Mouse (Mus musculus) liver, embryonic 14.5 days (tissue): ENCODE results near the gene Sec14l1. TPM values are rescaled to one million over a fixed set of nuclear protein-coding genes. Genes with fewer than 3 reads are reported as not detected.

Experiments used
- ATAC-seq: fragments of 200-750 bp; cut with Nextera tagmentation; 2 replicates; pipeline ENCODE4 v1.8.0; 2017; ENCODE audit warnings: moderate number of reproducible peaks, mild to moderate bottlenecking, moderate library complexity; ENCODE audit not compliant: insufficient read depth
- DNase-seq, 3 experiments: peaks; one replicate each; pipeline ENCODE4 v3.0.0-alpha.2; 2012 to 2013; ENCODE audit warnings: low read depth in 3 of 3, low spot score in 3 of 3
- H3K27ac ChIP-seq: fragments of 300-500 bp; sonication (generic); 2 replicates; pipeline ENCODE4 v1.5.1; 2014; ENCODE audit warnings: moderate library complexity, mild to moderate bottlenecking, control low read depth, inconsistent platforms
- H3K27me3 ChIP-seq: fragments of 300-500 bp; sonication (generic); 2 replicates; pipeline ENCODE4 v1.6.1; 2014; ENCODE audit warnings: mild to moderate bottlenecking, low read length, moderate library complexity; ENCODE audit not compliant: control insufficient read depth, insufficient read depth
- H3K36me3 ChIP-seq: fragments of 300-500 bp; sonication (generic); replicated peaks from 2 replicates; pipeline ENCODE4 v1.6.1; 2014; ENCODE audit warnings: low read depth; ENCODE audit not compliant: control insufficient read depth, insufficient read depth
- H3K4me1 ChIP-seq, 2 experiments: fragments of 200-500 bp in 1 of 2; fragments of 300-500 bp in 1 of 2; sonication (generic) in 1 of 2; replicated peaks; 2 replicates each; pipeline ENCODE4 v1.6.1; 2012 to 2014; ENCODE audit warnings: antibody characterized with exemption in 1 of 2, inconsistent platforms in 1 of 2, low read length in 1 of 2; ENCODE audit not compliant: control insufficient read depth in 2 of 2, insufficient read depth in 2 of 2
- H3K4me2 ChIP-seq: fragments of 300-500 bp; sonication (generic); 2 replicates; pipeline ENCODE4 v1.6.1; 2014; ENCODE audit warnings: low read depth, mild to moderate bottlenecking, control low read depth, moderate library complexity
- H3K4me3 ChIP-seq, 2 experiments: fragments of 200-500 bp in 1 of 2; fragments of 300-500 bp in 1 of 2; sonication (generic) in 1 of 2; 2 replicates each; pipeline ENCODE4 v1.5.1; 2012 to 2014; ENCODE audit warnings: low read depth in 2 of 2, low read length in 2 of 2, mild to moderate bottlenecking in 2 of 2, control low read depth in 1 of 2, inconsistent platforms in 1 of 2, moderate library complexity in 1 of 2; ENCODE audit not compliant: insufficient read depth in 1 of 2
- H3K9ac ChIP-seq: fragments of 300-500 bp; sonication (generic); replicated peaks from 2 replicates; pipeline ENCODE4 v1.6.1; 2014; ENCODE audit warnings: mild to moderate bottlenecking, control low read depth, moderate library complexity
- H3K9me3 ChIP-seq: fragments of 300-500 bp; sonication (generic); 2 replicates; pipeline ENCODE4 v1.6.1; 2016; ENCODE audit warnings: low read length, mixed read lengths; ENCODE audit not compliant: control insufficient read depth
- CTCF ChIP-seq: IDR thresholded peaks from 2 replicates; pipeline ENCODE4 v1.5.1; 2016; ENCODE audit warnings: antibody characterized with exemption, low read depth, control low read depth
- EP300 ChIP-seq: IDR thresholded peaks from 2 replicates; pipeline ENCODE4 v1.6.1; 2016; ENCODE audit warnings: antibody characterized with exemption, low read depth
- WGBS: fragments of 180-500 bp; shearing (Covaris S2); extraction: QIAGEN DNeasy Blood & Tissue Kit; methylation state at CpG from one replicate; pipeline ENCODE4 v1.1.7; 2014; ENCODE audit not compliant: insufficient replicate concordance; 5-methylcytosine and 5-hydroxymethylcytosine counted together
- polyA plus RNA-seq, 2 experiments: library from polyadenylated mRNA; depleted of rRNA in 1 of 2; stranded (reverse) in 1 of 2; unstranded in 1 of 2; fragments of >200 nt; fragmentation: Nextera tagmentation in 1 of 2; extraction: Ambion mirVana in 1 of 2; gene quantifications; 2 replicates each; pipeline versions ENCODE4 v1.2.1 to v1.2.3; 2012 to 2014

Gene Sec14l1
- polyA plus RNA-seq, 2 experiments, result 10.5 to 13.0 TPM

DNA sequence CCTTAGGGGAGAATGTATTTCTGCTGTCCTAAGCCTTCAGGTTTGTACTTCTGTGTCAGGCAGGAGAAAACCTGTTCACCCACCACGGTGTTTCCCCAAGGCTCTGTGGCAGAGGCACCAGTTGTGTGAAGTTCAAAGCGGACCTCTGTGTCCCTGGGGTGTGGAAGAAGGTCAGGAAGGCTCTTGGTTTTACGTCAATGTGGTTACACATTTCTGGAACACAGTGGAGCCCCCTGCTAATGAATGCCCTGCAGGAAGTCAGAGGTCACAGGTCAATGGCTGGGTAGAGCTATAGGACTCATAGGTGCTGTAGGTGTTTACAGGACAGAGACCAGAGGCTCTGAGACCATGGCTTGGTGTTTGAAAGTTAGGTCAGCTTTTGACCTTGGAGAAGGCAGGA, 9.7 kb upstream of the Sec14l1 start:
- no peaks in the 10 kb centered on the region for H3K36me3 ChIP-seq
- DNase-seq (no peak), ATAC-seq (no peak)
- H3K4me1 ChIP-seq, result peaks cover 0 to 22% of the 10 kb centered on the region in 2 experiments; a peak in 2 of 4 replicates
- no peaks in the 10 kb centered on the region for H3K9me3 ChIP-seq
- H3K27ac ChIP-seq, result no peak overlapping the region
- H3K4me3 ChIP-seq, result no peak overlapping the region
- H3K9ac ChIP-seq, result no peak overlapping the region
- H3K27me3 ChIP-seq, result no peaks in the 10 kb centered on the region
- 52% methylated on average over 3 of the region's 3 CpGs for WGBS
- no peak for TF ChIP-seq EP300
- no peak for TF ChIP-seq CTCF
- H3K4me2 ChIP-seq, result no peak overlapping the region

DNA sequence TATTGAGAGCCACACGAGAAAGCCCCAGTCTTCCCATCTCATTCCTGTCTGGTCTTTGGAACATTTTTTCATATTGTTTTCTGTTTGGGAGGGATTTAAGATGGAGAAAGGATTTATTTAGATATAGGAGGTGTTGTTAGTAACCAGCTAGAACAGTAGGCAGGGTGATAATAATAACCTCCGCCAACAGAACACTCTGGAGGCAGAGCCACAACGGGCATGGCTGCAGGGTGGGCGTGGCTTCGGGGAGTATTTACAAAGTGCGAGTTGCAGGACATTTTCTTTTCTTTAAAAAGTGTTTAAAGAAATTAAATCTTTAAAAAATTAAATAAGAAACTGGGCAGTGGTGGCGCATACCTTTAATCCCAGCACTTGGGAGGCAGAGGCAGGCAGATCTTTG, 9.1 kb upstream of the Sec14l1 start:
- Histone ChIP-seq H3K27ac (no peak overlapping the region), H3K4me3 (no peak overlapping the region), H3K27me3 (no peaks in the 10 kb centered on the region), H3K9ac (no peak overlapping the region), H3K4me2 (no peak overlapping the region), H3K4me1 (peaks cover 0 to 22% of the 10 kb centered on the region in 2 experiments; a peak in 2 of 4 replicates), H3K9me3 (no peaks in the 10 kb centered on the region), H3K36me3 (no peaks in the 10 kb centered on the region)
- DNase-seq, result no peak
- 51% methylated on average over 7 of the region's 7 CpGs for WGBS
- TF ChIP-seq CTCF, result no peak
- TF ChIP-seq EP300, result no peak
- no peak for ATAC-seq

DNA sequence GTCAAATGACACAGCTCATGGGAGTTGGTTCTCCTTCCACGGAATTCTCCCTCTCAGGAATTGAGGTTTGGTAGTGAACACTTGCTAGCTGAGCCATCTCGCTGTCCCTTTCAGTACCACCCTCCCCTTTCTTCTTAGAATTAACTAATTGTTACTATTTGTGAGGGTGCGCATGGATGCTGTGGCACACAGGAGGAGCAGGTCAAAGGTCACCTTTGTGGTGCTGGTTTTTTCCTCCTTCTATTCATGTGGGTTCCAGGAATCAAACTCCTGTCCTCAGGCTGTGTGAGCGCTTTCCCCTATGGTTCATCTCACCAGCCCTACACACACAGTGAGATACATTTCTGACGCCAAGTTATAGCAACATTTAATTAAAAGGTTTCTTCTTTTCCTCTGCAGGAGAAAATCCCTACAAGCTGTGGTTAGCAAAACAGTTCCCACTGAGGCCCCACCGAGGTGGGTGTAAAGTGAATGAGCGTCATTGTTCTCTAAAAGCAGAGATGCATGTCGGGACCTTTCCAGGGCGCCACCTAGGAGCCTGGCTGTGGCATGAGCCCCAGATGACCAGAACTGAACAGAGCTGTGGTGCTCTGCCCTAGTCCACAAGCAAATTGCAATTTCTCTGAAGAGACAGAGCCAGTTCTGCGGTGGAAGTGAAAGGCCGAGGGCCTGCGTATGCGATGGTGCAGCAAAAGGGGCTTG, 8.2 kb upstream of the Sec14l1 start:
- no peak overlapping the region for H3K27ac ChIP-seq
- WGBS, result 57% methylated on average over 13 of the region's 13 CpGs
- DNase-seq, result no peak
- no peaks in the 10 kb centered on the region for H3K9me3 ChIP-seq
- H3K4me1 ChIP-seq, result peaks cover 0 to 22% of the 10 kb centered on the region in 2 experiments; a peak in 2 of 4 replicates
- no peak overlapping the region for H3K4me2 ChIP-seq
- TF ChIP-seq EP300 (no peak), CTCF (no peak)
- no peak for ATAC-seq
- H3K9ac ChIP-seq, result no peak overlapping the region
- no peaks in the 10 kb centered on the region for H3K36me3 ChIP-seq
- no peaks in the 10 kb centered on the region for H3K27me3 ChIP-seq
- no peak overlapping the region for H3K4me3 ChIP-seq

DNA sequence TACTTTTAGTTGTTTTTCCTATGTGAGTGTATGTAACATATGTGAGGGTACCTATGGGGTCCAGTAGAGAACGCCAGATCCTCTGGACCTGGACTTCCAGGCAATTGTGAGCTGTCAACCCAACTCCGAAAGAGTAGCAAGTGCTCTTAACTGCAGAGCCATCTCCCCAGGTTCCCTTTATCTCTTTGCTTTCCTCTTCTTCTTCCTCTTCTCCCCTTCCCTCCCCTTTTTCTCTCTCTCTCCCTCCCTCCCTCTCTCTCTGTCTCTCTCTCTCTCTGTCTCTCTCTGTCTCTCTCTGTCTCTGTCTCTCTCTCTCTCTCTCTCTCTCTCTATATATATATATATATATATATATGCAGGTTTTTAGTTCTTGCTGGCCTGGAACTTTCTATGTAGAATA, 7.1 kb upstream of the Sec14l1 start:
- H3K9ac ChIP-seq, result no peak overlapping the region
- no peak overlapping the region for H3K27ac ChIP-seq
- no peak for ATAC-seq
- no peak for TF ChIP-seq EP300
- TF ChIP-seq CTCF, result no peak
- H3K4me2 ChIP-seq, result no peak overlapping the region
- WGBS, result 51% methylated on average over 2 of the region's 2 CpGs
- no peaks in the 10 kb centered on the region for H3K27me3 ChIP-seq
- H3K4me3 ChIP-seq, result no peak overlapping the region
- DNase-seq, result no peak
- no peaks in the 10 kb centered on the region for H3K36me3 ChIP-seq
- H3K9me3 ChIP-seq, result no peaks in the 10 kb centered on the region
- H3K4me1 ChIP-seq, result peaks cover 9 to 29% of the 10 kb centered on the region in 2 experiments

DNA sequence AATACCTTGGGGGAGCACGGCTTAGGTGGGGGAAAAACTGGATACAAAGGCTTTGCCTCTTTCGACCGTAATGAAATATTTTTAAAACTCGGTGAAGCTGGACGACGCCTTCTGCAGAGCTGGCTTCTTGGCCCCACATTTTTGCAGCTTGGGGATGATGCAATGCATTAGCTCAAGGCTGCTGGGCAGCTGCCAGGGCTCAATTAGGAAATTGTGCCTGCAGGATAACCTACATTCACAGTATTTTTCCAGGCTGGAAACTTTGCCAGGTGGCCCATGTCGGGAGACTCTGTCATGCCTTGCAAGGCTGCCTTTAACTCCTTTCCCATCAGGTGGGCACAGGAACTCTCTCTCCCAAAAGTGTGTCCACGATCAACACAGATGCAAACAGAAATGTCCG, 6.4 kb upstream of the Sec14l1 start:
- no peak overlapping the region for H3K9ac ChIP-seq
- H3K4me2 ChIP-seq, result no peak overlapping the region
- peaks cover 17 to 37% of the 10 kb centered on the region in 2 experiments for H3K4me1 ChIP-seq
- no peak for DNase-seq
- no peaks in the 10 kb centered on the region for H3K9me3 ChIP-seq
- H3K27me3 ChIP-seq, result no peaks in the 10 kb centered on the region
- no peak overlapping the region for H3K27ac ChIP-seq
- WGBS, result 65% methylated on average over 9 of the region's 9 CpGs
- no peak overlapping the region for H3K4me3 ChIP-seq
- H3K36me3 ChIP-seq, result no peaks in the 10 kb centered on the region
- TF ChIP-seq CTCF (no peak), EP300 (no peak)
- ATAC-seq, result no peak
